Mouse (Mus musculus): ENCODE data around the gene Trex1.

The Trex1 gene

GRCm38 (mm10) chr9:109059136-109059903 is at the start of gene Trex1:
Gene Trex1 (minus strand): TSS chr9:109059734.
- DNase-seq: peak; percentile 89

GRCm38 (mm10) chr9:109107341-109107740 is 47.8 kb upstream of the Trex1 start:
- no peak for DNase-seq

GRCm38 (mm10) chr9:109105648-109106047 is 46.1 kb upstream of the Trex1 start:
- no peak for DNase-seq

GRCm38 (mm10) chr9:109105011-109105410 is 45.5 kb upstream of the Trex1 start:
- DNase-seq: peak; percentile 55

GRCm38 (mm10) chr9:109104083-109104482 is 44.5 kb upstream of the Trex1 start:
- no peak for DNase-seq

- DNase-seq: no peak
These were observed 43.7 kb upstream of the Trex1 start for GRCm38 (mm10) chr9:109103250-109103649.

- no peak for DNase-seq
These were observed 43.0 kb upstream of the Trex1 start for GRCm38 (mm10) chr9:109102541-109102940.

- DNase-seq: no peak
These were observed 42.5 kb upstream of the Trex1 start for GRCm38 (mm10) chr9:109101933-109102445.

GRCm38 (mm10) chr9:109100307-109100928 is 40.9 kb upstream of the Trex1 start:
- no peak for DNase-seq

- DNase-seq: peak; percentile 65
These were observed 39.4 kb upstream of the Trex1 start for GRCm38 (mm10) chr9:109098969-109099368.

GRCm38 (mm10) chr9:109098366-109098765 is 38.8 kb upstream of the Trex1 start:
- no peak for DNase-seq

- peak; percentile 67 for DNase-seq
These were observed 38.3 kb upstream of the Trex1 start for GRCm38 (mm10) chr9:109097831-109098230.

GRCm38 (mm10) chr9:109097291-109097690 is 37.8 kb upstream of the Trex1 start:
- no peak for DNase-seq

GRCm38 (mm10) chr9:109096856-109097255 is 37.3 kb upstream of the Trex1 start:
- no peak for DNase-seq

GRCm38 (mm10) chr9:109096251-109096661 is 36.7 kb upstream of the Trex1 start:
- DNase-seq: peak; percentile 40

GRCm38 (mm10) chr9:109095137-109095982 is 35.8 kb upstream of the Trex1 start, which contains the start of gene Plxnb1:
Gene Plxnb1 (plus strand): TSS chr9:109095389.
- DNase-seq: peak; percentile 83

GRCm38 (mm10) chr9:109094553-109095136 is 35.1 kb upstream of the Trex1 start:
- DNase-seq: no peak

GRCm38 (mm10) chr9:109093786-109094552 is 34.4 kb upstream of the Trex1 start:
- DNase-seq: no peak

- DNase-seq: no peak
These were observed 33.3 kb upstream of the Trex1 start for GRCm38 (mm10) chr9:109092799-109093198.

GRCm38 (mm10) chr9:109091802-109092201 is 32.3 kb upstream of the Trex1 start:
- DNase-seq: no peak

- no peak for DNase-seq
These were observed 30.9 kb upstream of the Trex1 start for GRCm38 (mm10) chr9:109090446-109090845.

GRCm38 (mm10) chr9:109087987-109088386 is 28.5 kb upstream of the Trex1 start:
- DNase-seq: peak; percentile 56

Data from right cerebral cortex, postnatal 4 days (tissue).